12 mouse cellular contexts compared by ENCODE assay signal in the genomic region with DNA sequence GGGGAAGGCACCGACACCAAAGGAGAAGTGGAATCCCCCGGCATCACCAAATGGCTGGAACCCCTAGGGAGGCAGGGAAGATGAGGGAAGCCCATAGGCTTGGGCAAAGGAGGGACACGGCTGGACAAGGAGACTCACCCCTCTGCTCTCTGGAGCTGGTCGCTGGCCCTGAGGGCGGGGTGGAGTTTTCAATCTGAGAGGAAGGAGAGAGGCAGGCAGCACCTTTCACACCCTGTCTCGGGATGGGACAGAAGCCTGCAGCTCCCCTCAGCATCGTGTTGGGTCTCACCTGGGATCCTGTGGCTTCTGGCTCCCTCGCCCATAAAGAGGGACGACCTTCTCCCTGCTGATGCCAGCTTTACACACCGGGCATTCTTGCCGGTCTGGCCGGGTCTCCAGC. TPM values are rescaled to one million over a fixed set of nuclear protein-coding genes. Genes with fewer than 3 reads are reported as not detected.
DNase-seq lines count a peak whose midpoint lies in the region; ATAC-seq lines count a peak whose summit lies in the region.
"Had no signal": no experiment of that assay in that cellular context is flagged by ENCODE, and none has a peak within 500 bp of the region (broad histone marks: within the 10 kb centered on the region; RNA-seq: fewer than 3 reads in every experiment).

No protein-coding gene starts in this region.

- H3K9ac ChIP-seq in lung, embryonic 15.5 days: 0 out of 2 replicates have a peak overlapping the region, but pooled peaks have one; percentile 60
- H3K9ac ChIP-seq in hindbrain, embryonic 13.5 days: peak overlapping the region; percentile 86
- H3K9ac ChIP-seq in midbrain, embryonic 14.5 days (replicated peaks; ENCODE audit: low read length): no peak overlapping the region; the same call in 1 of the 2 replicates

- 79% methylated on average over 12 of the region's 12 CpGs for WGBS in lung, embryonic 15.5 days
- WGBS in hindbrain, embryonic 13.5 days: 90% methylated on average over 12 of the region's 12 CpGs
- WGBS in midbrain, embryonic 14.5 days: 93% methylated on average over 12 of the region's 12 CpGs

- H3K9me3 ChIP-seq in erythroblast, embryonic 14.5 days (ENCODE audit: control insufficient read depth, low read length): no peaks in the 10 kb centered on the region
- H3K9me3 ChIP-seq in lung, embryonic 15.5 days: no peaks in the 10 kb centered on the region
- no peaks in the 10 kb centered on the region for H3K9me3 ChIP-seq in hindbrain, embryonic 13.5 days
- H3K9me3 ChIP-seq in midbrain, embryonic 14.5 days (ENCODE audit: control insufficient read depth, low read length): no peaks in the 10 kb centered on the region

- H3K36me3 ChIP-seq in erythroblast, embryonic 14.5 days (ENCODE audit: control insufficient read depth): peaks cover 29% of the 10 kb centered on the region
- H3K36me3 ChIP-seq in lung, embryonic 15.5 days: peaks cover 16% of the 10 kb centered on the region
- H3K36me3 ChIP-seq in hindbrain, embryonic 13.5 days: peaks cover 25% of the 10 kb centered on the region
- peaks cover 17% of the 10 kb centered on the region for H3K36me3 ChIP-seq in midbrain, embryonic 14.5 days (ENCODE audit: control insufficient read depth, insufficient read depth, low read length)

- H3K27me3 ChIP-seq in erythroblast, embryonic 14.5 days (ENCODE audit: control insufficient read depth): peaks cover 2% of the 10 kb centered on the region; the same call in 1 of the 2 replicates
- no peaks in the 10 kb centered on the region for H3K27me3 ChIP-seq in lung, embryonic 15.5 days
- no peaks in the 10 kb centered on the region for H3K27me3 ChIP-seq in hindbrain, embryonic 13.5 days
- no peaks in the 10 kb centered on the region for H3K27me3 ChIP-seq in midbrain, embryonic 14.5 days (ENCODE audit: control insufficient read depth, insufficient read depth, low read length)

- DNase-seq in lung, adult 18-20 months: no peak
- no peak for DNase-seq in midbrain, embryonic 14.5 days
- DNase-seq in ovary, adult 18-20 months (ENCODE audit: low spot score): no peak
- no peak for DNase-seq in thymus, postnatal 10 days (ENCODE audit: low spot score in 2 of 2)
- DNase-seq: heart, adult 2 months; layer of hippocampus, adult 9-11 months; right cerebral cortex, adult 18-20 months; thymus, adult 2 months had no signal

- H3K4me2 ChIP-seq in lung, embryonic 15.5 days: peak overlapping the region; percentile 86; the same call in 1 of the 2 replicates
- peak overlapping the region; percentile 63 for H3K4me2 ChIP-seq in hindbrain, embryonic 13.5 days
- peak overlapping the region; percentile 90; the same call in 1 of the 2 replicates for H3K4me2 ChIP-seq in midbrain, embryonic 14.5 days (ENCODE audit: low read length)

- H3K4me1 ChIP-seq in erythroblast, embryonic 14.5 days (ENCODE audit: control insufficient read depth): peaks cover 71% of the 10 kb centered on the region
- H3K4me1 ChIP-seq in lung, embryonic 15.5 days: peaks cover 53% of the 10 kb centered on the region
- H3K4me1 ChIP-seq in hindbrain, embryonic 13.5 days (replicated peaks): peaks cover 35% of the 10 kb centered on the region
- peaks cover 21% of the 10 kb centered on the region for H3K4me1 ChIP-seq in midbrain, embryonic 14.5 days (ENCODE audit: control insufficient read depth, insufficient read depth, low read length)

- peak overlapping the region; percentile 94 for H3K4me3 ChIP-seq in erythroblast, embryonic 14.5 days (replicated peaks)
- 0 out of 2 replicates have a peak overlapping the region, but pooled peaks have one; percentile 59 for H3K4me3 ChIP-seq in lung, embryonic 15.5 days
- peak overlapping the region; percentile 69 for H3K4me3 ChIP-seq in hindbrain, embryonic 13.5 days
- H3K4me3 ChIP-seq in midbrain, embryonic 14.5 days (replicated peaks; ENCODE audit: low read depth, low read length): no peak overlapping the region
- H3K4me3 ChIP-seq: heart, adult 2 months had no signal

- no peak overlapping the region for H3K27ac ChIP-seq in lung, embryonic 15.5 days
- no peak overlapping the region for H3K27ac ChIP-seq in hindbrain, embryonic 13.5 days
- H3K27ac ChIP-seq in midbrain, embryonic 14.5 days (replicated peaks; ENCODE audit: low read depth, low read length): no peak overlapping the region
- H3K27ac ChIP-seq: heart, adult 2 months had no signal

- no peak for ATAC-seq in erythroblast, adult 5-6 weeks (replicated peaks; ENCODE audit: low FRiP score, poor library complexity, severe bottlenecking)
- no peak for ATAC-seq in lung, embryonic 15.5 days (ENCODE audit: borderline replicate concordance, extremely low read depth, low FRiP score, low TSS enrichment)
- ATAC-seq in hindbrain, embryonic 13.5 days (ENCODE audit: low FRiP score): no peak
- ATAC-seq in midbrain, embryonic 14.5 days (ENCODE audit: low FRiP score, low TSS enrichment): no peak

RNA-seq across cellular contexts. Expression of a gene that starts 1.7 kb away (rescaled TPM):
- 16.2 and 16.8 TPM in 2 replicates for polyA plus RNA-seq in erythroblast, embryonic 14.5 days (2012)
- total RNA-seq in erythroblast, adult 5-6 weeks (2015; ENCODE audit: low replicate concordance): 22.2 and 30.2 TPM in 2 replicates
- 4.1 and 6.1 TPM in 2 replicates for total RNA-seq in erythroblast, adult 5-6 weeks (2017; ENCODE audit: low replicate concordance)
- polyA plus RNA-seq in lung, embryonic 15.5 days (2015; fragmentation: Nextera tagmentation; extraction: Ambion mirVana): 122 and 124 TPM in 2 replicates
- 299 and 301 TPM in 2 replicates for polyA plus RNA-seq in hindbrain, embryonic 13.5 days (2015; fragmentation: Nextera tagmentation; extraction: Ambion mirVana)
- 223 and 269 TPM in 2 replicates for polyA plus RNA-seq in midbrain, embryonic 14.5 days (2014; fragmentation: Nextera tagmentation; extraction: Ambion mirVana)

RNA-seq across cellular contexts. Expression of a gene that starts 2.3 kb away (rescaled TPM):
- 16.1 and 18.7 TPM in 2 replicates for polyA plus RNA-seq in erythroblast, embryonic 14.5 days (2012)
- 9.6 and 16.5 TPM in 2 replicates for total RNA-seq in erythroblast, adult 5-6 weeks (2015; ENCODE audit: low replicate concordance)
- total RNA-seq in erythroblast, adult 5-6 weeks (2017; ENCODE audit: low replicate concordance): 8.2 and 12.4 TPM in 2 replicates
- polyA plus RNA-seq in lung, embryonic 15.5 days (2015; fragmentation: Nextera tagmentation; extraction: Ambion mirVana): 51.8 and 51.9 TPM in 2 replicates
- polyA plus RNA-seq in hindbrain, embryonic 13.5 days (2015; fragmentation: Nextera tagmentation; extraction: Ambion mirVana): 97.8 and 99.1 TPM in 2 replicates
- polyA plus RNA-seq in midbrain, embryonic 14.5 days (2014; fragmentation: Nextera tagmentation; extraction: Ambion mirVana): 122 and 123 TPM in 2 replicates

RNA-seq across cellular contexts. Expression of a gene that starts 4.1 kb away (rescaled TPM):
- polyA plus RNA-seq in erythroblast, embryonic 14.5 days (2012): 0.33 and 0.46 TPM in 2 replicates
- 0.84 TPM in 1 of 2 replicates, not detected in the other for total RNA-seq in erythroblast, adult 5-6 weeks (2015; ENCODE audit: low replicate concordance)
- 0.26 and 1.7 TPM in 2 replicates for total RNA-seq in erythroblast, adult 5-6 weeks (2017; ENCODE audit: low replicate concordance)
- 197 and 248 TPM in 2 replicates for polyA plus RNA-seq in lung, embryonic 15.5 days (2015; fragmentation: Nextera tagmentation; extraction: Ambion mirVana)
- 1.9 and 2.1 TPM in 2 replicates for polyA plus RNA-seq in hindbrain, embryonic 13.5 days (2015; fragmentation: Nextera tagmentation; extraction: Ambion mirVana)
- 1.2 and 1.4 TPM in 2 replicates for polyA plus RNA-seq in midbrain, embryonic 14.5 days (2014; fragmentation: Nextera tagmentation; extraction: Ambion mirVana)

RNA-seq across cellular contexts. Expression of a gene that starts 10.7 kb away (rescaled TPM):
- polyA plus RNA-seq in erythroblast, embryonic 14.5 days (2012): 11.4 and 11.5 TPM in 2 replicates
- 8.4 and 10.4 TPM in 2 replicates for total RNA-seq in erythroblast, adult 5-6 weeks (2015; ENCODE audit: low replicate concordance)
- 5.5 and 5.9 TPM in 2 replicates for total RNA-seq in erythroblast, adult 5-6 weeks (2017; ENCODE audit: low replicate concordance)
- polyA plus RNA-seq in lung, embryonic 15.5 days (2015; fragmentation: Nextera tagmentation; extraction: Ambion mirVana): 8.8 and 9.8 TPM in 2 replicates
- polyA plus RNA-seq in hindbrain, embryonic 13.5 days (2015; fragmentation: Nextera tagmentation; extraction: Ambion mirVana): 8.9 and 10.6 TPM in 2 replicates
- 12.8 and 13.5 TPM in 2 replicates for polyA plus RNA-seq in midbrain, embryonic 14.5 days (2014; fragmentation: Nextera tagmentation; extraction: Ambion mirVana)

RNA-seq across cellular contexts. Expression of a gene that starts 12.2 kb away (rescaled TPM):
- polyA plus RNA-seq in erythroblast, embryonic 14.5 days (2012): 1.2 and 1.3 TPM in 2 replicates
- 69.6 and 82.3 TPM in 2 replicates for total RNA-seq in erythroblast, adult 5-6 weeks (2015; ENCODE audit: low replicate concordance)
- total RNA-seq in erythroblast, adult 5-6 weeks (2017; ENCODE audit: low replicate concordance): 11.6 and 21.3 TPM in 2 replicates
- 11.5 and 17.9 TPM in 2 replicates for polyA plus RNA-seq in lung, embryonic 15.5 days (2015; fragmentation: Nextera tagmentation; extraction: Ambion mirVana)
- 3.2 and 4.9 TPM in 2 replicates for polyA plus RNA-seq in hindbrain, embryonic 13.5 days (2015; fragmentation: Nextera tagmentation; extraction: Ambion mirVana)
- polyA plus RNA-seq in midbrain, embryonic 14.5 days (2014; fragmentation: Nextera tagmentation; extraction: Ambion mirVana): 2.3 and 4.3 TPM in 2 replicates

Comparison
In these comparisons a context has a peak if more than half of its experiments do, and no peak if none do; other contexts are left out.
1. RNA of a gene that starts 4.1 kb away (polyA plus RNA-seq): 197 to 248 TPM in lung, embryonic 15.5 days; 1.9 to 2.1 TPM in hindbrain, embryonic 13.5 days, 1.2 to 1.4 TPM in midbrain, embryonic 14.5 days and 0.33 to 0.46 TPM in erythroblast, embryonic 14.5 days; every median in the first group is over 10 times any median in the second.
2. Peak in every context shown above with its lines, with median percentiles within 50 percentile points of each other: H3K4me2 ChIP-seq.